Mouse (Mus musculus) cerebellum, postnatal 10 days (tissue): ENCODE data around the gene 1700013G24Rik.

Experiments used
- DNase-seq, 2 experiments: peaks; one replicate each; pipeline ENCODE4 v3.0.0; 2021; ENCODE audit warnings: mixed read lengths in 2 of 2

Gene 1700013G24Rik

DNA sequence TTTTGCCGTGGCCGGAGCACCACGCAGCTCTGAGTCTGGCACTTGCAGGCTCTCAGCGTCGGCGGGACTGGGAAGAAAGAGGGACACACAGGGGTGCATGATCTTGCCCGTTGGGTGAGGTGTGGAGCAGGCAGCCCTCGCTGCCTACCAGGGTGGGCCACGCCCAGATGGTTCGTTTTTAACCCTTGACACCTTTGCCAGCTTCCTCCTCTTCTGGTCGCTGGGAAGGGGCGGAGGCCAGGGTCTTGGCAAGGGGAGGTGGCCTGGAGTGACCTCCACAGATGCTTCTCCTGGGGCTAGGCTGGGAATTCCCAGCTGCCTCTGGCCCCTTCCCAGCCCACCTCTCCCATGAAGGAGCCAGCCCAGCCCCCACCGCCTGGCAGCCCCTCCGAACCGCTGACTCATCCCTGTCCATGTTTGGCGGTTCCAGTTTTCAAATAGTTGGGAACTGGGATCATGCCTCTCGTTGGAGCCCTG is 23.7 kb downstream of the 1700013G24Rik start:
- DNase-seq, result peak; percentile 62 to 72

GRCm38 (mm10) chr4:137477611-137478010 is 24.5 kb downstream of the 1700013G24Rik start:
- no peak for DNase-seq

GRCm38 (mm10) chr4:137478306-137478705 is 25.2 kb downstream of the 1700013G24Rik start:
- DNase-seq, result no peak

DNA sequence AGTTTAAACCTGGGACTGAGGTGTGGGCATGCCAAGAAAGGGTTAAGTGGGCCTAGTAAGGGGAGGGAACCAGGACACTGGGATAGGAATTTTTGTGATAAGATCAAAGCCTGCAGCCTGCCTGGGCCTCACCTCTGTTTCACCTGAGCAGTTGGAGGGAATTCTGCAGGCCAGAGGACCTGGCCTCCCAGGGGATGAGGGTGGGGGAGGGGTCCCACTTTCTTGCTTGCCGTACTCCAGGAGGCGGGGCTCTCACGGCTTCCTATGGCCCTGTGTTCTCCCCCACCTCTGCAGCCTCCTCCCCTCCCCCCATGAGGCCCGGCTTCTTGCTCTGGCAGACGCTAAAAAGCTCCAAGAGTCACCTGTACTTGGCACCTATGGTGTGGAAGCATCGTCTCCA is 26.7 kb downstream of the 1700013G24Rik start:
- peak in 1 of 2 experiments; percentile 35 for DNase-seq

- no peak for DNase-seq
Observed at GRCm38 (mm10) chr4:137480191-137480992, 27.3 kb downstream of the 1700013G24Rik start.

DNA sequence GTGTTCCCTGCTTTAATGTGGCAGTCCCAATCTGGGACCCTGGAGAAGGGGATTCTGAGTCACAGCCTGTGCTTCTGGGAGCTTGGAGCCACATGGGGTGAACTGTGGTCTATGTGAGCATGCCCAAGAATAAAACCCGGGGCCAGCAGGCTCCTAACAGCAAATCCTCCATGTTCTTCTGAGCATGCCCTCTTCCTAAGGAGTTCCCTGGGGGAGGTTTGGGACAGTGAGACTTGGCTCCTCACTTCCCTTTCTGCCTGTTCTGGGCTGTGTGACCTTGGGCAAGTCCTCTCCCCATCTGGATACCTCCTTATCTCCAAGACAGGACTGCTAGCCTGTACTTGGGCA is 27.9 kb downstream of the 1700013G24Rik start:
- no peak for DNase-seq

- no peak for DNase-seq
Observed at GRCm38 (mm10) chr4:137481381-137482030, 28.4 kb downstream of the 1700013G24Rik start.

- DNase-seq, result no peak
Observed at GRCm38 (mm10) chr4:137483871-137484270, 30.8 kb downstream of the 1700013G24Rik start.

DNA sequence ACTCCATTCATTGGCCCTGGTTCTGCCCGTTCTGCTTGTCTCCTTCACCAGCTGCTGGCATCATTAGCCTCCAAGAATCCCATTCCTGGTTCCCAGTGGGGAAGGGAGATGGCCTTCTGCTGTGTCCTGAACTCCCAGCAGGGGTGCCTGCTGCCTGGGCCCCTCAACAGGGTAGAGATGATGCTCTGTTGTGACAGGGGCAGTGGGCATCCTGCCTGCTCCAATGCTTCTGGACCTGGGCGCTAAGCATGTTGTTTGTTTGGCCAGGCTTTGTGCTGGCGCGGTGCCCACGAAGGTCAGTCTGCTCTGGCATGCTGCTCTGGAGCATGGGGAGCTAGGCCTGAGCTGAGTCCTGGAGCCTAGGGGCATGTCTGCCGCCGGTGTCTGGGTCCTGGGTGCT is 31.5 kb downstream of the 1700013G24Rik start:
- DNase-seq, result peak; percentile 95 to 96

DNA sequence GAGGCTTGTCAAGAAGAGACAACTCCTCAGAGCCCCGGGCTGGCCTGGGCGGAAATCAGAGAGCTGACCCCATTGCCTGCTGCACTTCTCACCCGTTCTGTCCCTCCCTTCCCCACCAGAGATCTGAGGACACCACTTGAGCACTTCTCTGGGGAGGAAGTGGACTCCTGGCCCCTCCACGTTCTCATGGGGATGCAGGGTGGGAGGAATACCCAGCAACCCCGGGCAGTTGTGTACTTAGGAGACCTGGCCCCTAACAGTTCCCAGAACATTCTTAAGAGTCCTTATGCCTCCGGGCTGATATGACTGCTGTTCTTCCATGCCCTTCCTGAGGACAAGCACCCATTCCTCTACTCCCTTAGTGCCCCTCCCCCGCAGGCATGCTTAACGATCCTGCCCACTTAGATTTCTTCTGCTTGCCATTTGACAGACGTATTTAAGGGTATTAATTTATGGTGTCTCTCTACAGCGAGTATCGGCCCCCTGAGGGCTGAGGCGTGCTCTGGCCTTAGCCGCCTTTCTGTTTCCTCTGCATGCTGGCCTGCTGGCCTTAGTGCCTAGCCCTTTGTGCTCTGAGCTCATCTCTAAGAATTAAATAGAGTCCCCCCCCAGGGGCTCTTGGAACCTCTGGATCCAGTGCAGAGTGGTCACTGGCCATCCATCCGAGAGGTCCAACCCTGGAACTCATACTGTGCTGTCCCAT is 32.3 kb downstream of the 1700013G24Rik start:
- DNase-seq, result peak; percentile 43 to 44

- DNase-seq, result peak; percentile 43 to 53
Observed at GRCm38 (mm10) chr4:137486081-137487014, 33.3 kb downstream of the 1700013G24Rik start.

DNA sequence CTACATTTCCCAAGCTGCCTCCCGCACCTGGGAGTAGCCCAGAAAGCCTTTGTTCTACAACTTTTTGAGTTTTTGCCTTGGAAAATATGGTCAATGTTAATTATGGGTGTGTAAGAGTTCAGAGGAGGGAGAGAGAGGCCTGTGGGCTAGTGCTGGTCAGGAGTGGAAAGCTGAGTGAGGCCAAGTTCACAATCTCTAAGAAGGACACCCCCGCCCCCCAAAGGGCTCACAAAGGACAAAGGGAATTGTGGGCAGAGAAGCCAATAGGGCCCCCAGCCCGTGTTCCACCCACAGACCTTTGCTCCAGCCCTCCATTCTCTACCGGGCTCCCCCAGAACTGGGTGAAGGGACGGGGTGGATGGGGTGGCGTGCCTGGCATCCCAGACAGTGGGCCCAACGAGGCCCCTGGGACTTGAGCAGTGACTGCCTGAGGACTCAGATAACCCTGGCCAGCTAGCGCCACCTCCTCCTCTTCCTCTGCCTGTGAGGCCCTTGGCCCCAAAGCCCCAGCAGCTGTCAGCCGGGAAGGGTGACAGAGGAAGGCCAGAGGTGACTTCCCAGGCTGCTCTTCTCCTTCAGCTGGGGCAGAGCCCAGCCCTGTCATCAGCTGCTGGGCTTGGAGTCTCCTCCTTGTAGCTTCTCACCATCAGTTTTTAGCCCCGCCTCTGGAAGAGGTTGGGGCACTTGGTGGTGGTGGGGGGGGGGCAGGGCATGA is 34.4 kb downstream of the 1700013G24Rik start:
- DNase-seq, result no peak

GRCm38 (mm10) chr4:137488038-137488437 is 35.0 kb downstream of the 1700013G24Rik start:
- DNase-seq, result no peak

DNA sequence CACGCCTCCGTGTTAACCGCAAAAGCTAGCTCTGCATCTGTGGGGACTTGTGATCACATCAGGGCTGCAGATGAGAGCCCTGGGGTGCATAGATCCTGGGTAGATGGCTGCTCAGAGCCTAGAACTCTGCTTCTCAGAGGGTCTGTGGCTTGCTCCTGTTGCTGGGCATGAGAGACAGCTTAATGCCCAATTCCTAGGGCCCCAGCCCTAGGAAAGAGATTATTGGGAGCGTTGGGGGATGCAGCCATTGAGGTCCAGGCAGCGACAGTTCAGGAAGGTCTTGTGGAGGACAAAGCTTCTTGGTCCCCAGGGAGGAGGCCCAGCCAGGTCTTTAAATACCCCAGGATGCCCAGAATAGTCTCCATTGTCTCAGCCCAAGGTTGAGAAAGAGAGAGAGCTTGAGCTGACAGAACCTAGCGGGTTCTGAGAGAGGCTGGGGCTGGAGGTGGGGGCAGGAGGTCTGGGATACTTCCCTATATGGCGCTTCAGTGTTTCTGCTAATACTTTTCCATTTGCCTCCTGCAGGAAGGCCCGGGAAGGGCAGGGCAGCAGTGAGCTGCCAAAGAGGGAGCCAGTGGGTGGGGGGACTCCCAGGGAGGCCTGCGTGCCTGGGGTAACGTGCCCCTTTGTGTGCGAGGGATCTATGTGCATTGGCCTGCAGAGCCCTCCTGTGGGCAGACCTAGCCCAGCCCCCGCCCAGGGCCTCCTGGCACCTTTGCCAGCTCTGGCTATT is 35.7 kb downstream of the 1700013G24Rik start:
- DNase-seq, result peak; percentile 44 to 45

DNA sequence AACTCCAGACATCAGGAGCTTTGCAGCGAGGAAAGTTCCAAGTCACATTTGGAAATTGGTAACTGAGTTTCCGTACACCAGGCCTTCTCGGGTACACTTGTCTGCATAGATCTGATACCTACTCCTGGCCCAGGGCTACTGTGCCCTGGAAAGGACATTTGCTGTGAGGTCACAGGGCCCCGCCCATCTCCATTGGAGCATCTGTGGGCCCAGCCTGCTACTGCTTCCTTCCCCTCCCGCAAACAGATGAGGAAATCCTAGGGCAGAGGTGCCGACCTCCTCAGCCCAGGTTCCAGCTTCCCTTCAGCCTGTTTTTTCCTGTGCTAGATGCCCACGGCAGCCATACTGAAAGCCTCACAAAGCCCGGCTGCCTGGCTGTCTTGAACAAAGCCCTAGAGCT is 36.9 kb downstream of the 1700013G24Rik start:
- DNase-seq, result no peak

DNA sequence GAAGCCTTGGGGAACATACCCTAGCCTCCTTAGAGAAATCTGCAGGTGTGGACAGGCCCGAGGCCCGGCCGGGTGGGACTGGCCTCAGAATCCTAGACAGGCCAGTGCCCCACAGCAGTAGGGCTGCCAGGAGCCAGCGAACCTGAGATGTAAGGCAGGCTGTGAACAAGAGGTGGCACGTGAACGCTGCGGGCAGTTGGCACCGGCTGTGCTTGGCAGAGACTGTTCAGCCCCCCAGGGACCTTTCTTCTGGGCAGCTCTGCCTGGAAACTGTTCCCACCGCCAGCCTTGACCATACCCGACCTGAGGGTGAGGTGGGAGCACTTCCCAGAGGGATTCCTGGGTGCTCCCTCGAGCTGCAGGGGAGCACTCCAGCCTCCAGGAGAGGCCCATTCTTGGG is 39.5 kb downstream of the 1700013G24Rik start:
- peak; percentile 42 to 51 for DNase-seq

GRCm38 (mm10) chr4:137493187-137493586 is 40.1 kb downstream of the 1700013G24Rik start:
- no peak for DNase-seq

GRCm38 (mm10) chr4:137494751-137495500 is 41.8 kb downstream of the 1700013G24Rik start:
- peak; percentile 77 to 88 for DNase-seq

- no peak for DNase-seq
Observed at GRCm38 (mm10) chr4:137495501-137496100, 42.5 kb downstream of the 1700013G24Rik start.

GRCm38 (mm10) chr4:137497367-137497766 is 44.3 kb downstream of the 1700013G24Rik start:
- DNase-seq, result no peak
